Mouse (Mus musculus): ENCODE results near the gene Klk1b1. TPM values are rescaled to one million over a fixed set of nuclear protein-coding genes. Genes with fewer than 3 reads are reported as not detected.

Klk1b1 gene
- polyA plus RNA-seq (2015; fragmentation: Nextera tagmentation; extraction: Ambion mirVana): not detected in 2 replicates

DNA sequence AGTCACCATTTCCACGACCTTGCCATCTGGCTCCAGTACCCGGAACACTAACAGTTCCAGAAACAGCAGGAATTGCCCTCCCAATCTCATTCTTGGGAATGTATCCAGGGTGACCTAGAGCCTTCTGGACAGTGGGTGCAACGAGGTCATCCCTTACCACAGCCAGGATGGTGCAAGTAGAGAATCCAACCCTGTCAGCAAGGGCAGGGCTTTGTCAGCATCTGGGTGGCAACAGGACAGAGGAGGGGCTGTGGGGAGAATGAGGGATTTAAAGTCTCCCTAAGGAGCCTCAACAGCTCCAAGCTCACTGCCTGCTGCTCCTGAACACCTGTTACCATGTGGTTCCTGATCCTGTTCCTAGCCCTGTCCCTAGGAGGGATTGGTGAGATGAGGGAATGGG, at the start of gene Klk1b1:
Klk1b1 (plus strand) TSS at position 301 of the 400 bp plus-strand sequence.

GRCm38 (mm10) chr7:43933440-43933839, 33.1 kb upstream of the Klk1b1 start, which contains the start of gene Klk15:
Klk15 (plus strand) TSS chr7:43933740.

GRCm38 (mm10) chr7:43950364-43950763, 16.2 kb upstream of the Klk1b1 start, which contains the start of gene Klk1b8:
Klk1b8 (plus strand) TSS chr7:43950664.

GRCm38 (mm10) chr7:43975761-43976160, 9.2 kb downstream of the Klk1b1 start, which contains the start of gene Klk1b9:
Klk1b9 (plus strand) TSS chr7:43976061.

GRCm38 (mm10) chr7:43995577-43995976, 29.0 kb downstream of the Klk1b1 start, which contains the start of gene Klk1b11:
Klk1b11 (plus strand) TSS chr7:43995877.

GRCm38 (mm10) chr7:44011868-44012267, 45.3 kb downstream of the Klk1b1 start, which contains the start of gene Klk1b26:
Klk1b26 (plus strand) TSS chr7:44012168.

Other genes starting within 250 kb of the Klk1b1 start
- not detected in 2 replicates for gene Klk12, start 197.9 kb upstream of the Klk1b1 start, polyA plus RNA-seq (2015; fragmentation: Nextera tagmentation; extraction: Ambion mirVana)
- 1.3 TPM in 1 of 2 replicates, not detected in the other for gene Klk11, start 192.1 kb upstream of the Klk1b1 start, polyA plus RNA-seq (2015; fragmentation: Nextera tagmentation; extraction: Ambion mirVana)
- 0.65 and 1.5 TPM in 2 replicates for gene Klk10, start 185.7 kb upstream of the Klk1b1 start, polyA plus RNA-seq (2015; fragmentation: Nextera tagmentation; extraction: Ambion mirVana)
- gene Klk9, start 174.9 kb upstream of the Klk1b1 start, polyA plus RNA-seq (2015; fragmentation: Nextera tagmentation; extraction: Ambion mirVana): 1.6 TPM in 1 of 2 replicates, not detected in the other
- gene Klk8, start 169.2 kb upstream of the Klk1b1 start, polyA plus RNA-seq (2015; fragmentation: Nextera tagmentation; extraction: Ambion mirVana): 5.1 and 9.2 TPM in 2 replicates
- 8.1 TPM in 1 of 2 replicates, not detected in the other for gene Klk7, start 155.5 kb upstream of the Klk1b1 start, polyA plus RNA-seq (2015; fragmentation: Nextera tagmentation; extraction: Ambion mirVana)
- gene Klk6, start 142.3 kb upstream of the Klk1b1 start, polyA plus RNA-seq (2015; fragmentation: Nextera tagmentation; extraction: Ambion mirVana): not detected in 2 replicates
- 8.0 TPM in 1 of 2 replicates, not detected in the other for gene Klk5, start 124.8 kb upstream of the Klk1b1 start, polyA plus RNA-seq (2015; fragmentation: Nextera tagmentation; extraction: Ambion mirVana)
- not detected in 2 replicates for gene Klk4, start 85.6 kb upstream of the Klk1b1 start, polyA plus RNA-seq (2015; fragmentation: Nextera tagmentation; extraction: Ambion mirVana)
- not detected in 2 replicates for gene Klk15, start 33.0 kb upstream of the Klk1b1 start, polyA plus RNA-seq (2015; fragmentation: Nextera tagmentation; extraction: Ambion mirVana)
- gene Klk1b8, start 16.1 kb upstream of the Klk1b1 start, polyA plus RNA-seq (2015; fragmentation: Nextera tagmentation; extraction: Ambion mirVana): 0.46 and 1.1 TPM in 2 replicates
- 0.16 and 0.23 TPM in 2 replicates for gene Klk1b9, start 9.3 kb downstream of the Klk1b1 start, polyA plus RNA-seq (2015; fragmentation: Nextera tagmentation; extraction: Ambion mirVana)
- gene Klk1b11, start 29.1 kb downstream of the Klk1b1 start, polyA plus RNA-seq (2015; fragmentation: Nextera tagmentation; extraction: Ambion mirVana): not detected in 2 replicates
- 17.1 and 21.7 TPM in 2 replicates for gene Klk1b26, start 45.4 kb downstream of the Klk1b1 start, polyA plus RNA-seq (2015; fragmentation: Nextera tagmentation; extraction: Ambion mirVana)
- not detected in 2 replicates for gene Klk1b27, start 85.5 kb downstream of the Klk1b1 start, polyA plus RNA-seq (2015; fragmentation: Nextera tagmentation; extraction: Ambion mirVana)
- gene Klk1b21, start 135.6 kb downstream of the Klk1b1 start, polyA plus RNA-seq (2015; fragmentation: Nextera tagmentation; extraction: Ambion mirVana): not detected in 2 replicates
- not detected in 2 replicates for gene Klk1b22, start 145.9 kb downstream of the Klk1b1 start, polyA plus RNA-seq (2015; fragmentation: Nextera tagmentation; extraction: Ambion mirVana)
- gene Klk1b16, start 170.0 kb downstream of the Klk1b1 start, polyA plus RNA-seq (2015; fragmentation: Nextera tagmentation; extraction: Ambion mirVana): 0.10 and 0.24 TPM in 2 replicates
- not detected in 2 replicates for gene Klk1b24, start 221.5 kb downstream of the Klk1b1 start, polyA plus RNA-seq (2015; fragmentation: Nextera tagmentation; extraction: Ambion mirVana)
- not detected in 2 replicates for gene Klk1b3, start 231.4 kb downstream of the Klk1b1 start, polyA plus RNA-seq (2015; fragmentation: Nextera tagmentation; extraction: Ambion mirVana)
- gene Klk1b4, start 240.7 kb downstream of the Klk1b1 start, polyA plus RNA-seq (2015; fragmentation: Nextera tagmentation; extraction: Ambion mirVana): not detected in 2 replicates
- not detected in 2 replicates for gene Klk1b5, start 249.2 kb downstream of the Klk1b1 start, polyA plus RNA-seq (2015; fragmentation: Nextera tagmentation; extraction: Ambion mirVana)

Measured in skeletal muscle tissue, postnatal 0 days (tissue).